Mouse (Mus musculus) cerebellum, adult 2 months (tissue): ENCODE data around the gene Prss38. TPM values are rescaled to one million over a fixed set of nuclear protein-coding genes. Genes with fewer than 3 reads are reported as not detected.

Experiments
- DNase-seq, 2 experiments: peaks; one replicate each; pipeline ENCODE4 v3.0.0; 2021
- H3K27ac ChIP-seq: fragments of 200-500 bp; 2 replicates; pipeline ENCODE4 v1.5.1; 2012; ENCODE audit warnings: low read length, control low read depth, inconsistent platforms; ENCODE audit not compliant: insufficient read depth
- H3K27me3 ChIP-seq: fragments of 200-500 bp; 2 replicates; pipeline ENCODE4 v1.6.1; 2012; ENCODE audit warnings: inconsistent platforms, mild to moderate bottlenecking, low read length, moderate library complexity; ENCODE audit not compliant: control insufficient read depth, insufficient read depth
- H3K4me1 ChIP-seq: fragments of 200-500 bp; 2 replicates; pipeline ENCODE4 v1.6.1; 2011; ENCODE audit warnings: low read length; ENCODE audit not compliant: control insufficient read depth, insufficient read depth
- H3K4me3 ChIP-seq: fragments of 200-500 bp; replicated peaks from 2 replicates; pipeline ENCODE3; 2011; ENCODE audit warnings: mild to moderate bottlenecking, low read depth, low read length, control low read depth; ENCODE audit not compliant: insufficient read depth
- CTCF ChIP-seq: fragments of 200-500 bp; IDR thresholded peaks from 2 replicates; pipeline ENCODE4 v1.5.1; 2011; ENCODE audit warnings: low read depth, mild to moderate bottlenecking, control low read depth, low read length, moderate library complexity, borderline replicate concordance; ENCODE audit not compliant: insufficient read depth
- POLR2A ChIP-seq: fragments of 200-500 bp; IDR thresholded peaks from 2 replicates; pipeline ENCODE4 v1.6.1; 2011; ENCODE audit warnings: low read length, control low read depth, borderline replicate concordance; ENCODE audit not compliant: insufficient read depth
- WGBS: fragments of 180-500 bp; shearing (Covaris S2); methylation state at CpG from one replicate; pipeline ENCODE4 v1.1.7; 2018; 5-methylcytosine and 5-hydroxymethylcytosine counted together
- polyA plus RNA-seq: library from polyadenylated mRNA; depleted of rRNA; stranded (reverse); fragments of >200 nt; gene quantifications from 2 replicates; pipeline ENCODE4 v1.2.3, GENCODE M21; 2012

Gene Prss38
- polyA plus RNA-seq, 1 experiment = not detected

DNA sequence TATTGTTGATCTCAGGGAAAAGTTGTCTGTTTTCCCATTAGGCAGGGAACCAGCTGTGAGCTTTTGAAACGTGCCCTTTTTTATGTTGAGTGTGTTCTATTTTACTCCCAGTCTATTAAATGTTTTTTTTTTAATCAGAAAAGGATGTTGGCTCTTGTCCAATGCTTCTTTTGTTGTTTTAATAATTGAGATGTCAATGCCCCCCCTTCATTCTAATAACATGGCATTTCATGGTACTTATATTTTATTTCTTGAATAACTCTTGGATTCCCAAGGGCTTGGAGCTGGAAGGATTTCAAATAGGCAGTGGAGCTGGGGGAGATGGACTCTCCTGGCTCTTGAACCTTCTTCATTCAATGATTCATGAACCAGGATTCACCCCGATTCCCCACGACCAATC, 9.4 kb downstream of the Prss38 start:
- no peak for TF ChIP-seq CTCF
- no peak for TF ChIP-seq POLR2A
- Histone ChIP-seq H3K4me1 (no peaks in the 10 kb centered on the region), H3K27ac (no peak overlapping the region), H3K27me3 (no peaks in the 10 kb centered on the region), H3K4me3 (no peak overlapping the region)
- DNase-seq = no peak
- WGBS = 34% methylated on average over 3 of the region's 3 CpGs

DNA sequence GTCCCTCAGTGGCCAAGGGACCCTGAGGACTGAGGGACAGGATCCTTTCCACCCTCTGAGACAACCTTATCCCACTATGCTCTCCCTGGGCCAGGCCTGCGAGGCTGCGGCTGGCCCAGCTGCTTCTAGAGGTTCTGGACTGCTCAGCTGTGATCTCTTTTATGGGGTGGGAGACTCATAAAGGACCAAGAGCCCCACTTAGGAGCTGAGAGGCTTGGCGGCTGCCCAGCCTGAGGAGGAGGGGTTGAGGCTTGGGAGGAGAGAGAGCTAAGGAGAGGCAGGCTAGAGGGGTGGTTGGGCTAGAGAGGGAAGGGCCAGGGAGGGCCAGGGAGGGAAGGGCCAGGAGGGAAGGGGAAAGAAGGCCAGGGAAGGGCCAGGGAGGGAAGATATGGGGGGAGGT, 11.0 kb downstream of the Prss38 start:
- Histone ChIP-seq H3K4me3 (no peak overlapping the region), H3K27ac (no peak overlapping the region), H3K4me1 (no peaks in the 10 kb centered on the region), H3K27me3 (no peaks in the 10 kb centered on the region)
- TF ChIP-seq POLR2A (no peak), CTCF (no peak)
- no peak for DNase-seq
- WGBS = 48% methylated on average over 3 of the region's 3 CpGs

- TF ChIP-seq POLR2A (no peak), CTCF (no peak)
- DNase-seq = no peak
- WGBS = 87% methylated on average over 9 of the region's 9 CpGs
- Histone ChIP-seq H3K4me3 (no peak overlapping the region), H3K27ac (no peak overlapping the region), H3K27me3 (no peaks in the 10 kb centered on the region), H3K4me1 (no peaks in the 10 kb centered on the region)
These were observed 11.4 kb downstream of the Prss38 start for GRCm38 (mm10) chr11:59364007-59364406.

DNA sequence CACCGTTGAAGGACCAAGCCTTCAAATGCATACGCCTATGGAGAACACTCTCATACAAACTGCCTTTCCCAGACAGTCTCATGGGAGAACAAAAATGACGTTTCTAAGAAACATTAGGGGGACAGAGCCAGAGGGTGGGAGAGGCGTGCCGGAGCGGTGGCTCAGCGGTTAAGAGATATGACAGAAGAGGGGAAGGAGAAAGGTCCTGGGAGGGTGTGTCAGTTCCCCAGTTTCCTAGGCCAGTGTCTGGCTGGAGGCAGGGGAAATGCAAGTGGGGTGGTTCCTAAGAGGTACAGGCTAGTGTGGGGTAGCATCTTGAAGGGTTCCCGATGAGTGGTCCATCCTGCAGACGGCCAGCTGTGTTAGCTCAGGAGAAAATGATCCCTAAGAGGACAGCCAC, 14.2 kb downstream of the Prss38 start:
- no peak for DNase-seq
- H3K4me1 ChIP-seq = no peaks in the 10 kb centered on the region
- no peak overlapping the region for H3K4me3 ChIP-seq
- H3K27me3 ChIP-seq = no peaks in the 10 kb centered on the region
- no peak for TF ChIP-seq POLR2A
- no peak for TF ChIP-seq CTCF
- 80% methylated on average over 9 of the region's 9 CpGs for WGBS
- H3K27ac ChIP-seq = no peak overlapping the region

DNA sequence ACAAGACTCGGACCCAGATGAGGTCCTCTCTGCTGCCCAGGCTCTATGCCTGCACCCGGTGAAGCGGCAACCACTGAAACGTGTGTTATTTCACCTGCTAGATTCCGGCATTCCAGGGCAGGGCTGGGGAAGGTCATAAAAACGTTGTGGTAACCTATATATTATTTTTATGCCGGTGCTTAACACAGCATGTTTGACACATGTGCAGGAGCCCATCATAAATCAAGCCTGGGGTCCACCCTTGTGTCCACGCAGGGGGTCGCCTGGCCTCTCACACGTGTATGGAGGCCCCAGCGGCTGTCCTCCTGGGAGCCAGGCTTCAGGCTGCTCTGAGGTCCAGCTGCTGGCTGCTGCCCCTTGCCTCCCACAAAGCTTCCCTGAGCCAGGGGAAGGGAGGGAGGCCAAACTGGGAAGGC, 18.6 kb downstream of the Prss38 start:
- WGBS = 62% methylated on average over 11 of the region's 11 CpGs
- no peaks in the 10 kb centered on the region for H3K4me1 ChIP-seq
- no peak overlapping the region for H3K4me3 ChIP-seq
- no peaks in the 10 kb centered on the region for H3K27me3 ChIP-seq
- H3K27ac ChIP-seq = no peak overlapping the region
- TF ChIP-seq POLR2A = no peak
- TF ChIP-seq CTCF = no peak
- DNase-seq = no peak

- WGBS = 80% methylated on average over 4 of the region's 4 CpGs
- no peaks in the 10 kb centered on the region for H3K4me1 ChIP-seq
- DNase-seq = no peak
- no peaks in the 10 kb centered on the region for H3K27me3 ChIP-seq
- no peak for TF ChIP-seq POLR2A
- no peak for TF ChIP-seq CTCF
- H3K4me3 ChIP-seq = no peak overlapping the region
- H3K27ac ChIP-seq = no peak overlapping the region
These were observed 20.7 kb downstream of the Prss38 start for GRCm38 (mm10) chr11:59354793-59355192.

GRCm38 (mm10) chr11:59350326-59350725, 25.1 kb downstream of the Prss38 start:
- Histone ChIP-seq H3K27me3 (no peaks in the 10 kb centered on the region), H3K4me3 (no peak overlapping the region), H3K4me1 (no peaks in the 10 kb centered on the region), H3K27ac (no peak overlapping the region)
- 95% methylated on average over 2 of the region's 2 CpGs for WGBS
- no peak for TF ChIP-seq CTCF
- TF ChIP-seq POLR2A = no peak
- no peak for DNase-seq

- Histone ChIP-seq H3K4me1 (no peaks in the 10 kb centered on the region), H3K27ac (no peak overlapping the region), H3K27me3 (no peaks in the 10 kb centered on the region), H3K4me3 (no peak overlapping the region)
- 35% methylated on average over 11 of the region's 11 CpGs for WGBS
- TF ChIP-seq POLR2A = no peak
- TF ChIP-seq CTCF = no peak
- no peak for DNase-seq
These were observed 29.1 kb downstream of the Prss38 start for GRCm38 (mm10) chr11:59346166-59346910.
